Mouse (Mus musculus): ENCODE results near the gene Pitpnb. TPM values are rescaled to one million over a fixed set of nuclear protein-coding genes. Genes with fewer than 3 reads are reported as not detected.

Gene Pitpnb
- total and polyA plus RNA-seq, 3 experiments, result 19.3 to 84.8 (median 31.5) TPM

DNA sequence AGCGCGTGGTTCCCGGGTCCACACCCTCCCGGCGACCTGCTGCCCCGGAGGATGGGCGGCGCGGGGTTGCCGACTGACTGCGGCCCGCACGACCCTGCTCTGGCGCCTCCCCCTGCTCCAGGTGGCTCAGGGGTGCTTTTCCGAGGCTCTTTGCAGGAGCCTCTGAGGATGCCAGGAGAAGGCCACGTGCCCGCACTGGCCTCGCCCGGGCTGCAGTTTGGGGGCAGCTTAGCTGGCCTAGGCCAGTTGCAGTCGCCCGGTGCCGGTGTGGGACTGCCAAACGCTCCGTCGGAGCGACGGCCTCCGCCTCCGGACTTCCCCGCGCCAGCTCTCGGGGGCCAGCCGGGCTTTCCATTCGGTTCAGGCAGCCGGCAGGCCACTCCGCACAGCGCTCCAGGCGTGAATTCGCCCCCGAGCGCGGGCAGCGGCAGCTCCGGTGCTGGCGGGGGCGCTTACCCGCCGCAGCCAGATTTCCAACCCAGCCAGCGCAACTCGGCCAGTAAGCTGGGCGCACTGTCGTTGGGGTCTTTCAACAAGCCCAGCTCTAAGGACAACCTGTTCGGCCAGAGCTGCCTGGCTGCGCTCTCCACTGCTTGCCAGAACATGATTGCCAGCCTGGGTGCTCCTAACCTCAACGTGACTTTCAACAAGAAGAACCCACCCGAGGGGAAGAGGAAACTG, 89.6 kb downstream of the Pitpnb start:
- TF ChIP-seq TAL1 (conservative IDR thresholded peaks at IDR 0.05; ENCODE audit: low read depth, low read length) (no peak), POLR2AphosphoS5 (IDR thresholded peaks at IDR 0.05; ENCODE audit: insufficient replicate concordance, low read depth, low read length) (no peak), GATA1 (IDR thresholded peaks at IDR 0.05; ENCODE audit: borderline replicate concordance, low read length) (no peak), GATA2 (IDR thresholded peaks at IDR 0.05; ENCODE audit: borderline replicate concordance, low read depth, low read length) (no peak), CTCF (IDR thresholded peaks at IDR 0.05; ENCODE audit: low read depth, low read length) (no peak)
- Histone ChIP-seq H3K36me3 (replicated peaks) (no peaks in the 10 kb centered on the region), H3K4me3 (ENCODE audit: low read depth, low read length) (peak overlapping the region; percentile 2; the same call in 1 of the 2 replicates), H3K27me3 (ENCODE audit: insufficient read depth, low read length) (no peaks in the 10 kb centered on the region), H3K9me3 (replicated peaks) (peaks cover 69% of the 10 kb centered on the region), H3K4me1 (ENCODE audit: insufficient read depth, low read depth, low read length) (no peaks in the 10 kb centered on the region)
- no peak for ATAC-seq (ENCODE audit: extremely low read depth, insufficient number of reproducible peaks, low FRiP score, poor library complexity, severe bottlenecking)
- no peak for DNase-seq (ENCODE audit: low spot score)

DNA sequence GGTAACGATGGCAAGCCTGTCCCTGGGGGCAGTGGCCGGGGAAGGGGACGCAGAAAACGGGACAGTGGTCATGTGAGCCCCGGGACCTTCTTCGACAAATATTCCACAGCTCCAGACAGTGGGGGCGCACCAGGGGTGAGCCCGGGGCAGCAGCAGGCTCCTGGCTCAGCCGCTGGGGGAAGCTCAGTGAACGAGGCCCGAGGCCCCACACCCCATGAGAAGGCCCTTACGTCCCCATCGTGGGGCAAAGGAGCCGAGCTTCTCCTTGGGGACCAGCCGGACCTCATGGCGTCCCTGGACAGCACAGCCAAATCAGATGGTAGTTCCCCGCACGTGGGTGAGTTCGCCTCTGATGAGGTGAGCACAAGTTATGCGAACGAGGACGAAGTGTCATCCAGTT, 90.3 kb downstream of the Pitpnb start:
- Histone ChIP-seq H3K4me1 (ENCODE audit: insufficient read depth, low read depth, low read length) (no peaks in the 10 kb centered on the region), H3K27me3 (ENCODE audit: insufficient read depth, low read length) (no peaks in the 10 kb centered on the region), H3K9me3 (replicated peaks) (peaks cover 71% of the 10 kb centered on the region), H3K36me3 (replicated peaks) (no peaks in the 10 kb centered on the region), H3K4me3 (ENCODE audit: low read depth, low read length) (no peak overlapping the region; the same call in 1 of the 2 replicates)
- no peak for TF ChIP-seq CTCF (IDR thresholded peaks at IDR 0.05; ENCODE audit: low read depth, low read length)
- TF ChIP-seq GATA2 (IDR thresholded peaks at IDR 0.05; ENCODE audit: borderline replicate concordance, low read depth, low read length), result no peak
- TF ChIP-seq TAL1 (conservative IDR thresholded peaks at IDR 0.05; ENCODE audit: low read depth, low read length), result no peak
- TF ChIP-seq GATA1 (IDR thresholded peaks at IDR 0.05; ENCODE audit: borderline replicate concordance, low read length), result no peak
- no peak for TF ChIP-seq POLR2AphosphoS5 (IDR thresholded peaks at IDR 0.05; ENCODE audit: insufficient replicate concordance, low read depth, low read length)
- ATAC-seq (ENCODE audit: extremely low read depth, insufficient number of reproducible peaks, low FRiP score, poor library complexity, severe bottlenecking), result no peak
- no peak for DNase-seq (ENCODE audit: low spot score)

GRCm38 (mm10) chr5:111421424-111421823, 90.9 kb downstream of the Pitpnb start:
- TF ChIP-seq CTCF (IDR thresholded peaks at IDR 0.05; ENCODE audit: low read depth, low read length), result no peak
- no peak for TF ChIP-seq POLR2AphosphoS5 (IDR thresholded peaks at IDR 0.05; ENCODE audit: insufficient replicate concordance, low read depth, low read length)
- no peak for TF ChIP-seq GATA2 (IDR thresholded peaks at IDR 0.05; ENCODE audit: borderline replicate concordance, low read depth, low read length)
- TF ChIP-seq GATA1 (IDR thresholded peaks at IDR 0.05; ENCODE audit: borderline replicate concordance, low read length), result no peak
- no peak for TF ChIP-seq TAL1 (conservative IDR thresholded peaks at IDR 0.05; ENCODE audit: low read depth, low read length)
- Histone ChIP-seq H3K4me1 (ENCODE audit: insufficient read depth, low read depth, low read length) (no peaks in the 10 kb centered on the region), H3K27me3 (ENCODE audit: insufficient read depth, low read length) (no peaks in the 10 kb centered on the region), H3K9me3 (replicated peaks) (peaks cover 74% of the 10 kb centered on the region), H3K4me3 (ENCODE audit: low read depth, low read length) (no peak overlapping the region; the same call in 1 of the 2 replicates), H3K36me3 (replicated peaks) (no peaks in the 10 kb centered on the region)
- DNase-seq (ENCODE audit: low spot score), result no peak
- no peak for ATAC-seq (ENCODE audit: extremely low read depth, insufficient number of reproducible peaks, low FRiP score, poor library complexity, severe bottlenecking)

DNA sequence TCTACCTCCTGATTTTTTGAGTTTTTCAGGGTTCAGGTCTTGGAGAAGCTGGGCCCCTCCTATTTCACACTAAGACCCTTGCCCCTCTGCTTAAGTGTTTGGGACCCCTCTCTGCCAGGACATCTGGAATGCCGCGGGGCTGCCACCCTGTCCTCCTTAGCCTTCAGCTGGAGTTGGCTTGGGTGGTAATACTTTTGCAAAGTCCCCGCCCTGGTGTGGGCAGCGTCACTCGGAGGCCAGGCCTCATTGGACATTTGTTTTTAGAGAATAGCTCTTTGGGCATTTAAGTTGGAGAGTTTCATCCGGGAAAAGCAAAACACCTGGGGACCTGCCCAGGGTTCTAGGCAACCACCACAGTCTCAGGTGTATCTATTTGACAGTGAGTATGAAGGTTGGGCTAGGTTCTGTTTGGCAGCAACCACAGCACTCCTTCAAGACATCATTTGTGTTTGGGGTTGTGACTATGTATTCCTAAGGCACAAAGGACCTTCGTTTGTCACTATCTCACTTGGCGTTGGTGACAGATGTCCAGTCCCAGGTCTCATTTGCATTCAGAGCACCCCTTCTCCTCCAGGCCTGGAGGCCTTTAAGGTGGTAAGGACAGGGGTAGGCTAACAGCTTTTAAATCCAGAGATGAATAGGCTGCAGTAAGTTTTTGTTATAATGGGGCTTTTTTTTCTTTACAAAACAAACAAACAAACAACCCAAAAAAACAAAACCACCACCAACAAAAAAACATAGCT, 91.7 kb downstream of the Pitpnb start:
- no peak overlapping the region for H3K4me3 ChIP-seq (ENCODE audit: low read depth, low read length)
- DNase-seq (ENCODE audit: low spot score), result no peak
- H3K36me3 ChIP-seq (replicated peaks), result no peaks in the 10 kb centered on the region
- TF ChIP-seq GATA2 (IDR thresholded peaks at IDR 0.05; ENCODE audit: borderline replicate concordance, low read depth, low read length), result no peak
- TF ChIP-seq TAL1 (conservative IDR thresholded peaks at IDR 0.05; ENCODE audit: low read depth, low read length), result no peak
- TF ChIP-seq CTCF (IDR thresholded peaks at IDR 0.05; ENCODE audit: low read depth, low read length), result no peak
- TF ChIP-seq GATA1 (IDR thresholded peaks at IDR 0.05; ENCODE audit: borderline replicate concordance, low read length), result no peak
- no peak for TF ChIP-seq POLR2AphosphoS5 (IDR thresholded peaks at IDR 0.05; ENCODE audit: insufficient replicate concordance, low read depth, low read length)
- H3K9me3 ChIP-seq (replicated peaks), result peaks cover 73% of the 10 kb centered on the region
- H3K4me1 ChIP-seq (ENCODE audit: insufficient read depth, low read depth, low read length), result no peaks in the 10 kb centered on the region
- H3K27me3 ChIP-seq (ENCODE audit: insufficient read depth, low read length), result no peaks in the 10 kb centered on the region
- no peak for ATAC-seq (ENCODE audit: extremely low read depth, insufficient number of reproducible peaks, low FRiP score, poor library complexity, severe bottlenecking)

GRCm38 (mm10) chr5:111423011-111423410, 92.4 kb downstream of the Pitpnb start:
- H3K9me3 ChIP-seq (replicated peaks), result peaks cover 73% of the 10 kb centered on the region
- DNase-seq (ENCODE audit: low spot score) (no peak), ATAC-seq (ENCODE audit: extremely low read depth, insufficient number of reproducible peaks, low FRiP score, poor library complexity, severe bottlenecking) (no peak)
- no peaks in the 10 kb centered on the region for H3K4me1 ChIP-seq (ENCODE audit: insufficient read depth, low read depth, low read length)
- H3K27me3 ChIP-seq (ENCODE audit: insufficient read depth, low read length), result no peaks in the 10 kb centered on the region
- TF ChIP-seq POLR2AphosphoS5 (IDR thresholded peaks at IDR 0.05; ENCODE audit: insufficient replicate concordance, low read depth, low read length), result no peak
- no peak for TF ChIP-seq GATA1 (IDR thresholded peaks at IDR 0.05; ENCODE audit: borderline replicate concordance, low read length)
- TF ChIP-seq TAL1 (conservative IDR thresholded peaks at IDR 0.05; ENCODE audit: low read depth, low read length), result no peak
- TF ChIP-seq CTCF (IDR thresholded peaks at IDR 0.05; ENCODE audit: low read depth, low read length), result no peak
- no peak for TF ChIP-seq GATA2 (IDR thresholded peaks at IDR 0.05; ENCODE audit: borderline replicate concordance, low read depth, low read length)
- H3K4me3 ChIP-seq (ENCODE audit: low read depth, low read length), result no peak overlapping the region
- no peaks in the 10 kb centered on the region for H3K36me3 ChIP-seq (replicated peaks)

- Histone ChIP-seq H3K9me3 (replicated peaks) (peaks cover 73% of the 10 kb centered on the region), H3K4me1 (ENCODE audit: insufficient read depth, low read depth, low read length) (no peaks in the 10 kb centered on the region), H3K27me3 (ENCODE audit: insufficient read depth, low read length) (no peaks in the 10 kb centered on the region), H3K4me3 (ENCODE audit: low read depth, low read length) (no peak overlapping the region), H3K36me3 (replicated peaks) (no peaks in the 10 kb centered on the region)
- TF ChIP-seq CTCF (IDR thresholded peaks at IDR 0.05; ENCODE audit: low read depth, low read length) (no peak), POLR2AphosphoS5 (IDR thresholded peaks at IDR 0.05; ENCODE audit: insufficient replicate concordance, low read depth, low read length) (no peak), TAL1 (conservative IDR thresholded peaks at IDR 0.05; ENCODE audit: low read depth, low read length) (no peak), GATA2 (IDR thresholded peaks at IDR 0.05; ENCODE audit: borderline replicate concordance, low read depth, low read length) (no peak)
- DNase-seq (ENCODE audit: low spot score), result no peak
- no peak for ATAC-seq (ENCODE audit: extremely low read depth, insufficient number of reproducible peaks, low FRiP score, poor library complexity, severe bottlenecking)
Observed at GRCm38 (mm10) chr5:111423616-111424015, 93.1 kb downstream of the Pitpnb start.

Measured in G1E (cell line).